Comparison of ENCODE assay signal across 8 mouse cellular contexts in the genomic region with DNA sequence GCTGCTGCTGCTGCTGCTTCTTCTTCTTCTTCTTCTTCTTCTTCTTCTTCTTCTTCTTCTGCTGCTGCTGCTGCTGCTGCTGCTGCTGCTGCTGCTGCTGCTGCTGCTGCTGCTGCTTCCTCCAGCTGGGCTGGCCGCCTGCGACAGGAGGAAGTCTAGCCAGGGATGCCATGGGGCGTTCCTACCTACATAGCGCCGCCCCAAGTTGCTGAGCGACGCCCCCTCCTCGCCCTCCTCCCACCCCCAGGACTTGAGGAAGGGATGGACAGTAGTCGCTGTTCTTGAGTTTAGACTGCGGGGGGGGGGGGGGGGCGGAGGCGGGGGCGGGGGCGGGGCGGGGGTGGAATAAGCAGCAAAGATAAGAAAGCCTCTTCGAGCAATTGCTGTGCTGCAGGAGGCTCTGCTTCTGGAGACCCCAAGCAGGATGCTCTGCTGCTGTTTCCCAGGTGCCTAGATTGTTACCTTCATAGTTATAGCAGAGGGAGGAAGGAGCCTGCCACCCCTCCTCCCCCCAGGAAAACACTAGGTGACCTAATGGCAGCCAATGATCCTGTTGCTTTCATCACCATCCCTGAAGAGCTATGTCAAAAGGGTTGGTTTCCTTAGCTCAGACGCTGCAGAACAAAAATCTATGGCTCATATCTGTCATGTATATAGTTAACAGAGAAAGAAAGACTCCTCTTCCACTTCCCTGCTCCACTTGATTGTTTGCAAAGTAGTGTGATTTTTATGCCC. TPM values are rescaled to one million over a fixed set of nuclear protein-coding genes. Genes with fewer than 3 reads are reported as not detected.
A peak's percentile ranks its signal among the peaks of the same experiment; 100 is the strongest.
DNase-seq lines count a peak whose midpoint lies in the region; ATAC-seq and TF ChIP-seq lines count a peak whose summit lies in the region.

TSS of gene Gab3 (minus strand) at position 685 of the 735 bp plus-strand sequence.

- 22% methylated on average over 9 of the region's 17 CpGs for WGBS in forebrain, postnatal 0 days
- WGBS in hindbrain, embryonic 10.5 days = 10% methylated on average over 10 of the region's 17 CpGs

- TF ChIP-seq CTCF in Patski (IDR thresholded peaks at IDR 0.05) = no peak
- no peak for TF ChIP-seq CTCF in forebrain, postnatal 0 days (IDR thresholded peaks at IDR 0.05; ENCODE audit: low read depth)

- H3K4me2 ChIP-seq in forebrain, postnatal 0 days (ENCODE audit: low read depth) = peak within 1 kb of the TSS; percentile 51

- peaks cover 54% of the 10 kb centered on the region for H3K27me3 ChIP-seq in Patski
- H3K27me3 ChIP-seq in forebrain, postnatal 0 days (ENCODE audit: insufficient read depth, low read length) = no peaks in the 10 kb centered on the region
- H3K27me3 ChIP-seq in hindbrain, embryonic 10.5 days (ENCODE audit: insufficient read depth, poor library complexity, severe bottlenecking) = no peaks in the 10 kb centered on the region

- H3K27ac ChIP-seq in forebrain, postnatal 0 days (ENCODE audit: low read depth, low read length) = peak within 1 kb of the TSS; percentile 50; the same call in 1 of the 2 replicates
- peak within 1 kb of the TSS; percentile 59; the same call in 1 of the 2 replicates for H3K27ac ChIP-seq in hindbrain, embryonic 10.5 days

- ATAC-seq in Patski = peak; percentile 85
- ATAC-seq in forebrain, postnatal 0 days = peak; percentile 88

- in situ Hi-C loops in Patski (cut with MboI; ENCODE audit: low pct_unique_long_range_greater_than_20kb) = no loop called here

- DNase-seq in Patski (ENCODE audit: low read depth, low spot score) = no peak
- peak; percentile 22 for DNase-seq in cerebellum, adult 8-10 months
- peak; percentile 27 for DNase-seq in forebrain, postnatal 0 days
- DNase-seq in hindbrain, embryonic 10.5 days (ENCODE audit: low spot score) = peak; percentile 39
- DNase-seq in left cerebral cortex, adult 11 months (ENCODE audit: low spot score) = peak; percentile 5
- DNase-seq in lung, postnatal 4 days = peak; percentile 70 to 84
- DNase-seq in retina, postnatal 1 day = peak; percentile 78
- peak; percentile 61 to 79 for DNase-seq in thymus, postnatal 36 days

- peak within 1 kb of the TSS; percentile 50 for H3K9ac ChIP-seq in forebrain, postnatal 0 days

- CTCF ChIA-PET in Patski (lab: Charles Lee) = interaction anchor here (0.8 kb wide), 2 partner anchors 9 to 11 kb away, joined by 3 to 4 read pairs; partner anchors contain the start of gene Dkc1

- POLR2A ChIA-PET in Patski (lab: Charles Lee) = no interaction called here

- H3K36me3 ChIP-seq in forebrain, postnatal 0 days (ENCODE audit: insufficient read depth) = no peaks in the 10 kb centered on the region
- no peaks in the 10 kb centered on the region for H3K36me3 ChIP-seq in hindbrain, embryonic 10.5 days

- no peaks in the 10 kb centered on the region for H3K4me1 ChIP-seq in forebrain, postnatal 0 days (ENCODE audit: insufficient read depth)
- H3K4me1 ChIP-seq in hindbrain, embryonic 10.5 days (replicated peaks) = no peaks in the 10 kb centered on the region

- no peaks in the 10 kb centered on the region for H3K9me3 ChIP-seq in forebrain, postnatal 0 days (ENCODE audit: low read length)
- H3K9me3 ChIP-seq in hindbrain, embryonic 10.5 days = no peaks in the 10 kb centered on the region

- peak within 1 kb of the TSS; percentile 40 for H3K4me3 ChIP-seq in forebrain, postnatal 0 days (ENCODE audit: low read depth, low read length)
- peak within 1 kb of the TSS; percentile 59 for H3K4me3 ChIP-seq in hindbrain, embryonic 10.5 days

RNA-seq across cellular contexts. Expression of gene Gab3, which starts in this region (rescaled TPM):
- polyA plus RNA-seq in Patski (2021) = 0.36 TPM
- total RNA-seq in forebrain, postnatal 0 days (2014; rRNA removed) = 2.1 and 2.8 TPM in 2 replicates
- 1.4 and 2.5 TPM in 2 replicates for polyA plus RNA-seq in forebrain, postnatal 0 days (2015; fragmentation: Nextera tagmentation; extraction: Ambion mirVana)
- polyA plus RNA-seq in hindbrain, embryonic 10.5 days (2016; fragmentation: Nextera tagmentation; extraction: Ambion mirVana) = 0.77 and 0.83 TPM in 2 replicates

Comparison
In these comparisons a context has a peak if more than half of its experiments do, and no peak if none do; other contexts are left out.
1. Peak in ATAC-seq in Patski; RNA of the gene not detected or under 1 TPM.
2. Peak in DNase-seq, H3K4me3 ChIP-seq and H3K27ac ChIP-seq in hindbrain, embryonic 10.5 days; RNA of the gene not detected or under 1 TPM.